Mouse (Mus musculus) mammary gland, adult 2 months (tissue): ENCODE results near the gene Mms19. TPM values are rescaled to one million over a fixed set of nuclear protein-coding genes. Genes with fewer than 3 reads are reported as not detected.

Experiments
- polyA plus RNA-seq: library from polyadenylated mRNA; depleted of rRNA; stranded (reverse); fragments of >200 nt; gene quantifications from 2 replicates; pipeline ENCODE4 v1.2.3, GENCODE M21; 2012; ENCODE audit warnings: low replicate concordance; rRNA removed

Gene Mms19
- 70.6 and 91.6 TPM in 2 replicates for polyA plus RNA-seq

DNA sequence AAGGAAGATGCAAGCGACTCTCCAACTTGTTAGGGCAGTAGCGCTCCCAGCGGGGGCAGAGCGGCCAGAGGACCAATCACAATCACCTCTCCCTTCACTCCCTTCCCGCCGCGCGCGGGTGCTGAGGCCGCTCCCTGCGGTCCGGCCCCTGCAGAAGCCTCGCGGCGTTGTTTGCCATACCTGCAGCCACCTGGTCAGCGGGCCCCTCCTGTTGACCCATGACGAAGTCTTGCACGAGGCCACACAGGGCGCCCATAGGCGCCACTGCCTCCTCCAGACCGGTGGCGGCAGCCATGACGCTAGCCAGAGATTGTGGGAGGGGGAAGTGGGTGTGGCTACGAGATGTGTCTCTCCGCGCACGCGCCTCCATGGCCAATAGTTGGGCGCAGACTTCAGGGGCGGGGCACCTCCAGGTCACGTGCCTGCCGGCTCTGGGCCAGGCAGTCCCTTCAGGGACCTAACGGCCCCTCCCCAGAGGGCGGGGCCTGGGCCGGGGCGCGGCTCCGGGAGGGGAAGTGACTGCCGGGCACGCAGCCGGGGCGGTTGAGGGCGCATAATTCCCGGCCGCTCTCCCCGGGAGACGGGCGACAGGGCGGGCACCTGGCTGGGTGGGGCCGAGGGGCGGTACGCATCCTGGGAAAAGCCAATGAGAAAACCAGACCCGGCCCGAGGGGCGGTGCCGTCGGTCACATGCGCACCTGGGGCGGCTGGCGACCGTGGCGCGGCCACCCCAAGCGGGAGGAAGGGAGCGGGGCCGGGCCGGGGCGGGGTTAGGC lies at the start of gene Mms19:
Gene Mms19, minus strand, starts transcription at position 339 of the 776 bp plus-strand sequence.

GRCm38 (mm10) chr19:41981595-41981927 lies 604 bp upstream of the Mms19 start, which contains the start of gene Ubtd1:
Gene Ubtd1, plus strand, starts transcription at chr19:41981763.

GRCm38 (mm10) chr19:41933179-41934086 lies 47.5 kb downstream of the Mms19 start, which contains the start of the genes Exosc1 and Zdhhc16:
Gene Exosc1, minus strand, starts transcription at chr19:41933423.
Gene Zdhhc16, plus strand, starts transcription at chr19:41933480.

GRCm38 (mm10) chr19:41911178-41912073 lies 69.5 kb downstream of the Mms19 start, which contains the start of gene Pgam1:
Gene Pgam1, plus strand, starts transcription at chr19:41911923.

DNA sequence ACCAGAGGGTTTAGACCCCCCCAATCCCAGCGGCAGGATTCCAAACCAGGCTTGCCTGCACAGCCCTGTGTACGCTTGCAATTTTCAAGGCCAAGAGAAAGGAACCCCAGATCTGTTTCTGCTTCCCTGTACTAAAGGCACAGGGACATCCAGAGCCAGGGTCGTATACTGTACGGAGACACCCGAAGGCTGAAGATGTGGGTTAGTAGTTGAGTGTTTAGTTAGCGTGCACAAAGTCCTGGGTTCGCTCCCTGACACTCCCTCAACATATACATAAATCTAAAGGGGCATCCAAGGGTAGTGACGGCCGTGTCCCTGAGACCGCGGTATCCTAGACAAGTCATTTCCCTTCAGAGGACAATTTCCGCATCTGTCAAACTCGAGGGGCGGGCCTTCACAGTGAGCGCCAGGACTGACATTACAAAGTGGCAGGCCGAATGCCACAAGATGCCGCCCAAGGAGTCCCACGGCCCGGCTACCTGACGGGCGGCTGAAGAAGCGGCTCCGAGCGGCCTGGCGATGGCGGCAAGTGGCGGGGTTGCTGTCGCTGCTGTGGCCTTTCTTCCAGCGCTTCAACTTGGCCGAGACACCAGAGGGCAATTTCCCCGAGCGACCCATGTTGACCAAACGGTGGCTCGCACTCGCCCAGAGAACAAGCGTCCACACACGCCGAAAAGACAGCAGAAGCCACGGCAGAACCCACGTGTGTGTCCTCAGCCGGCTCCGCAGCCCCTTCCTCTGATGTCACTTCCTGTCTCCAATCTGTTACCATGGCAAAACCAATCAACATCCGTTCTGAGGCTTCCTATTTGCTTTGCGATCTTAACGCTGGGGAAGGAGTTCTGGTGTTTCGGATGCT lies 85.3 kb downstream of the Mms19 start, which contains the start of gene Rrp12:
Gene Rrp12, minus strand, starts transcription at position 714 of the 859 bp plus-strand sequence.

Other genes starting within 250 kb of the Mms19 start
- gene Slit1, start 237.5 kb downstream of the Mms19 start, polyA plus RNA-seq = 0.24 and 0.47 TPM in 2 replicates
- gene Arhgap19, start 179.1 kb downstream of the Mms19 start, polyA plus RNA-seq = 2.0 and 6.0 TPM in 2 replicates
- 3.4 and 15.2 TPM in 2 replicates for gene Frat1, start 151.2 kb downstream of the Mms19 start, polyA plus RNA-seq
- 2.9 and 8.2 TPM in 2 replicates for gene Frat2, start 133.0 kb downstream of the Mms19 start, polyA plus RNA-seq
- gene Rrp12, start 85.0 kb downstream of the Mms19 start, polyA plus RNA-seq = 7.6 and 10.6 TPM in 2 replicates
- gene Pgam1, start 69.2 kb downstream of the Mms19 start, polyA plus RNA-seq = 278 and 280 TPM in 2 replicates
- gene Exosc1, start 47.7 kb downstream of the Mms19 start, polyA plus RNA-seq = 10.3 and 14.7 TPM in 2 replicates
- gene Zdhhc16, start 47.7 kb downstream of the Mms19 start, polyA plus RNA-seq = 104 and 105 TPM in 2 replicates
- gene Ubtd1, start 606 bp upstream of the Mms19 start, polyA plus RNA-seq = 36.5 and 41.0 TPM in 2 replicates
- 0.12 and 8.7 TPM in 2 replicates for gene Ankrd2, start 54.8 kb upstream of the Mms19 start, polyA plus RNA-seq
- gene Hoga1, start 64.5 kb upstream of the Mms19 start, polyA plus RNA-seq = 3.9 and 4.8 TPM in 2 replicates
- gene 4933411K16Rik, start 71.1 kb upstream of the Mms19 start, polyA plus RNA-seq = 0.69 and 0.82 TPM in 2 replicates
- gene Morn4, start 105.2 kb upstream of the Mms19 start, polyA plus RNA-seq = 4.9 and 5.3 TPM in 2 replicates
- 33.2 and 36.6 TPM in 2 replicates for gene Pi4k2a, start 109.3 kb upstream of the Mms19 start, polyA plus RNA-seq
- gene Avpi1, start 147.9 kb upstream of the Mms19 start, polyA plus RNA-seq = 14.4 and 29.2 TPM in 2 replicates
- gene Marveld1, start 166.2 kb upstream of the Mms19 start, polyA plus RNA-seq = 95.8 and 131 TPM in 2 replicates
- gene Zfyve27, start 182.8 kb upstream of the Mms19 start, polyA plus RNA-seq = 42.5 and 51.1 TPM in 2 replicates
- gene Sfrp5, start 221.1 kb upstream of the Mms19 start, polyA plus RNA-seq = 27.7 and 32.3 TPM in 2 replicates